Mouse (Mus musculus): ENCODE results near the gene Dpyd.

Gene Dpyd

DNA sequence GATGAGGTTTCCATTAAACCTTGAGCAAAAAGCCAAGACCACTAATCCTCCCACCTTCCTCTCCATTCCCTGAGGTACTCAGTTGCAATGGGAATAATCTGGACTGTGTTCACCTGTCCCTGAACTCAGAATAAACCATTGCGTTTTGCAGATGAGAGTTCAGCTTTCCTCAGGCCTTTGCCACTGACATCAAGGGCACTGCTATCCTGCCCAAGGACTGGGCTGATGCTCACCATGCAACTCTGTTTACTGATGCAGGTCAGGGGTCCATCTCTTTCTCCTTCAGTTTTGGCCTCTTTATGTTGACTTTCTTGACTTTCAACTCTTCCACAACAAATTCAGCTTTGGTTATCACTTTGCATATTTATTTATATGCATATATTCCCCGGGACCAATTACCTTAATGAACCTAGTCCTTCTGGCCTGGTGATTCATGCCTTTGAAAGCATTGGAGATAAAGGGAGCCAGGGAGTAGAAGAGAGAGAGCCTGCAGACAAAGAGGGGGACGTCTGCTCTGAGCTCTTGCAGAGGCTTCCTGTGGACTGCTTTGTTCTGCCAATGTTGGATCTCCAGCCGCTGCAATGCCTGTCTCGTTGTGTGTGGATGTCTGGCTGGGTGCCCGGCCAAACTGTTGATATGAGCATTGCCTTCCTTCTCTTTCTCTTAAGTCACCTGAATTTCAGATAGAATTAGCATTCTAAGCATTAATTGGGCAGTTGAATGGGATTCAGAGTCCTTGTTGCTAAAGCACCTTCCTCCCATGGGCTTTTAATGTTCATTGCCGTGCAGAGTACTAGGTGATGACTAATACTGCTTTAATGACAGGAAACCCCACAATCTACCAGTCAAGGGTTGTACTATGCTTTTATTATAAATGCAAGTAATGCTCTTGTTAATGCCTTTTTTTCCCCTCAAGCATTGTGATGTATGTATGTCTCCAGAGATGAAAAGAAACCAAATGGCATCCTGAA lies 771.7 kb downstream of the Dpyd start:
- intact Hi-C loops (cut with DNase I): no loop called here

DNA sequence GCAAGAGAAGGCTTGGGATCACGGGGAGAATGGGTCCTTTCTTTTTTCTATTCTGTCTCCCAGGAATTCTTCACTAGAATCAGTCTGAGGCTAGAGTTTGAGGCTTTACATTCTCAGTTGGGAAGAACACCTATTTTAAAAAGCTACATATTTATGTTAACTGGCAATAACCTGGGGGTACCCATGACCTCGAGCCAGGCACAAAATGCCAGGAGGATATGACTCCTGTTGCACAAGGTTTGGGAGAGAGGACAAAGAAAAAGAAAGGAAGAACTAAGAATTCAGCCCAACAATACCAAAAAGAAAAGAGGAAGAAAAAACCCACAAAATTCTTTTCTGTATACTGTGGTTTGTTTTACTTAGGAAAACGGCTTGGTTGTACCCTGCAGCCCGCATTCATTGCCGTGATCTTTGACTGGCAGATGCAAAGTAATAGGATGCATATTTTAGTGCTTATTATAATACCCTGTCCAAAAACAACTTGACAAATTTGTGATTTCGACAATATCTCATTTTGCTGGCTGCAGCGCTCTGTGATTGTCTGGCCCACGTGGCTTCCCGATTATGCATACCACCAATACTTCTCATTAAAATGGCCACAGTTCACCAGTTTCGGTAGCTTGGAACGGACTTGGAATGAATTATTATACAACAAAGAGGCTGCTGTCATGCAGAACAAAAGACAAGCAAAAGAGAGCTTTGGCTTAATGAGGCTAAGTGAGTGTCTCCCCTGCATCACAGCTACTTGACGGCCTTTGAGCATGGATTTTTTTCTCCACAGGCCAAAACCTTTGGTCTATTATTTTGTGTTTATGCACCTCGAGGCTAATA lies 799.8 kb downstream of the Dpyd start:
- intact Hi-C loops (cut with DNase I): no loop called here

DNA sequence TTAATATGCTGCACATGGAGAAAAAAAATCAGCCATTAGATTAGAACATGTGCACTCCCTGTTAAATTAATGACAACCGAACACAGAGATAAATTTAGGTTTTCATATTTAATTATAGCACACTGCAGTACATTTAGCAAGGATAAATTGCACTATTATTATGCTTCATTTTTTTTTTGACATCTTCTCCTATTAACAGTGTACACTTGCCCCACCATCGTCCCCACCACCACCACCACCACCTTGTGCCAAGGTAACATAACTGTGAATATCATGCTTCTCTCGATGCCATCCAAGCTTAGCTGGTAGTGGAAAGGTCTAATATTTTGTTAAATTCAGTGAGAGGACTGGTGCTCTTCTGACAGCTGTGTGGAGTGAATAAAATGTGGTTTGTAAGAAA lies 800.5 kb downstream of the Dpyd start:
- intact Hi-C loops (cut with DNase I): no loop called here

DNA sequence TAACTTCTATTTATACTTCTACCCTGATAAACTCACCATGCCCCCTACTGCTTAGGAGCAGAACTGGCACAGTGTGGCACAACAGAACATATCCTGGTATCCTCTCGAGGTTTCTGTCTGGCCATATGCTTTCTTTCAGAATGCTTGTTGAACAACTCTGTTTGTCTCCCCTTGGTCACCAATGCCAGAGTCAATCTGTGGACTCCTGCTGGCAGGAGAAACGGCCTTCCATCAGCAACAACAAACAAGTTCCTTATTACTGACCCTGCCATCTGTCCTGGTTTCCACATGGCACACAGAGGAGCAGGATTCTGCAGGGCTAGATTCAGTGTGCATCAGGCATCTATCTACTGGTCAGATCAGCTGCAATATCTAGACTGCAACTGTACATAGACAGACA lies 807.0 kb downstream of the Dpyd start:
- intact Hi-C loops (cut with DNase I): no loop called here

DNA sequence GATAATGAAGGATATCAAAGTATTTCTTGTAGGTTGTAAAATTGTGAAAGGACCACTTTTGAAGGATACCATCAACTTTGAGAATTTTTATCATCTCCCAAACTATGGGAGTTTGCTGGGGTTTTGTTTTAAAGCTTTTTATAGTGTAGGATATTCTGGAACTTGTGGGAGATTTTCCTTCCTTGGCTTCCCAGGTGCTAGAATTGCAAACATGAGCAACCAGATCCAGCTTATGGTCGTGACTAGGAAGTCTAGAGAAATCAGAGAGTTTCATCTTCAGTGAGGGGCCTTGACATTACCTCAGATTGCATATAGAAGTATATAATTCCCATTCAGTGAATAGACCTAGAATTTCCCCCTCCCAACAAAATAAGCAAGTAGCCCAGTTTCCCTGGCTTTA lies 819.2 kb downstream of the Dpyd start:
- intact Hi-C loops (cut with DNase I): no loop called here

DNA sequence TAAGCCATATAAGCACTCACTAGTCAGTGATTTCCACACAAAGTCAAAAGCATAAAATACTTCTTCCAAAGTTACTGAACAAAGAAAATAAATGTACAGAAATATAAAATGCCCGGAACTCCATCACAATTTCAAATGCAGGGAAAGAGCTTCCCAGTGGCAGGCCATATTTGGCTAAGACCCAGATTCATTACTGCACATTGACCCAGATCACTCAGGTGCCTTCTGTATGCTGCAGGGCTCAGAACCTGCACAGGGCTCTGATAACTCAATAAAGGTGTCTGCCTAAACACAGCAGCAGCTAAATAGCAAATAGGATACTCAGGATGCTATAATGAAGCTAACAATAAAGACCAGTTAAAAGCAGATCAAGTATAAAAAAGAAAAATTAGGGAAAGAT lies 820.5 kb downstream of the Dpyd start:
- intact Hi-C loops (cut with DNase I): no loop called here

DNA sequence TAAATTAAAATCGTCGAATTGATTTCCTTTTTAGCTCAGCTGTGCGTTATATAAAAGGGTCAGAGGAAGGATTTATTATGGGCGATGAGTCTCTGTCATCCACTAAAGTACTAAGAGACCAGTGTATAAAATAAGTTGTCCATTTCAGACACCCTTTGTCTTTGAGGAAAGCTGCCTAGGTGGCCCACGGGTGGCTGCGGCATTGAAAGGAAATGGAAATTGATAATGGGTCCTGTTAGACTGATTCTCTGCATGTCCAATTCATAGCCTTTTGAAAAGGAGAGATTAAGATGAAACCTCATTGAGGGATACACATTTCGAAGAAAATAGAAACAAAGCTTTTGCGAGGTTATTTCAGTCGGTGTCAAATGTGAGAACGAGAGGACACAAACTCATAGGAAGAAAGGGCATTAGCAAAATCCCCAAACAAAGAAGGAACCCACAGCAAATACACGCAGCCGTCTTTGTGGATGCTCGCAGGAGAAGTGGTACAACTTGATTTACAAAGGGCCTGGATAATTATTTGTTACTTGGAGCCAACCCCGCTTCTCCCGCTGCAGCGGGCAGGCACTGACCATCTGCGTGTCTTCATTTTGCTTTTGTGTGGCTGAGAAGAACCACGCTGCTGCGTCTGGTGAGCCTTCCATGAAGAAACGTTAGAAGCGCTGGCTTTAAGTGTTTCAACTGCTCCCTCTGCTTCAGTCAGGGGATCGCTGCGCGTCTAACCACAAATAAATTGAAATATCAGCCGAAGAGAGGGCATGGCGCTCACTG lies 825.6 kb downstream of the Dpyd start:
- intact Hi-C loops (cut with DNase I): no loop called here

DNA sequence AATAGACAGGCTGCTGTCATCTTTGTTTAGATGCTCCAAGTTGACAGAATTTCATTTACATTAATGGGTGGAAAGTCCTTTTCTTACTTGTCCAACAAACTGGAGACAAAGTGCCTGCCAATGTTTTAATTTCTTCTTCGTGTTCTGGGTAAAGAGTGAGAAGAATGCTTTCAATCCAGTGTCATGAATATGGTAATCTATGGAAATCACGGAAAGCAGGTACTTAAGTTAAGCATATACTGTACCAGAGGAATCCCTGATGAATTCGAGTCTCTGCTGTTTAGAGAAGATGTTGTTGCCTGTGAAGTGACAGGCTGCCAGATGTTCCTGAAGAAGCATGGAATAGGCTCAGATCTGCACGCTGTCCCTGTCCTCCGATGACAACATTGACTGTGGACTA lies 835.3 kb downstream of the Dpyd start:
- intact Hi-C loops (cut with DNase I): no loop called here

DNA sequence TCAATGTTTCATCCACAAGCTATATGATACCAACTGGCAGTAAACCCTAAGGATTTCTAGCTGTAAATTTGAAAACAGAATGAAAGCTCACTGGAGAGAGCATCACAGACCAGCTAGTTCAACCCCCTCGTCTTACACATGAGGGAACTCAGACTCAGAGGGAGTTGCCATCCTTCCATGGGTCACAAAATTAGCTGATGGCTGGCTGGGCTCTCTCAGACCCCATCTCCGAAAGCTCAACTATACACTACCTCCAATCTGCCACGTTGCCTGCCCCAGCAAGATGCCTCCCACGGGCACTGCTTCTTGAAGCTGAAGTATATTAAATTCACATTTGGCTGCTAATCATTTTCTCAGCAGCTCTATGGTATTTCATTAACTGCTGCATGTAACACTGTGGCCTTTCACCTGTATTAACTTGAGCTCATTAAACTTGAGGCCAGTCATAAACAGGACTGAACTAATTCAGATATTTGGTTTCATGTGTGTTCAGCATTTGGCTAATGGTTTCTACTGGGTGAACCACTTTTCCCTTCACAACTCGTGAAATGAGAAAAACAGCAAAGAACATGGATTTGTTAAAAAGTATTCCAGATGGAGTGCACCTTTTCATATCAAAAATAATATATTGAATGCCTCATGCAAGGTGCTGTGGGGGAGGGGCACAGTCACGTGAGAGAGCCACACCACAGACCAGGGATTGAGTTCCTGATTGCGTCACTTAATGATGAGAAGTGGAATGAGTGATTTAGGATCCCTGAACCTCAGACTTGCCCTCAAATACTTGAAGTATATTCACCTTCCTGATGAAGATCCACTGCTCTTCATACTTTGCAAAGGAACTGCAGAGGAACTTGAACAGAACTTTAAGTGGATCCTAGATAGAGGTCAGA lies 841.2 kb downstream of the Dpyd start:
- intact Hi-C loops (cut with DNase I): no loop called here

DNA sequence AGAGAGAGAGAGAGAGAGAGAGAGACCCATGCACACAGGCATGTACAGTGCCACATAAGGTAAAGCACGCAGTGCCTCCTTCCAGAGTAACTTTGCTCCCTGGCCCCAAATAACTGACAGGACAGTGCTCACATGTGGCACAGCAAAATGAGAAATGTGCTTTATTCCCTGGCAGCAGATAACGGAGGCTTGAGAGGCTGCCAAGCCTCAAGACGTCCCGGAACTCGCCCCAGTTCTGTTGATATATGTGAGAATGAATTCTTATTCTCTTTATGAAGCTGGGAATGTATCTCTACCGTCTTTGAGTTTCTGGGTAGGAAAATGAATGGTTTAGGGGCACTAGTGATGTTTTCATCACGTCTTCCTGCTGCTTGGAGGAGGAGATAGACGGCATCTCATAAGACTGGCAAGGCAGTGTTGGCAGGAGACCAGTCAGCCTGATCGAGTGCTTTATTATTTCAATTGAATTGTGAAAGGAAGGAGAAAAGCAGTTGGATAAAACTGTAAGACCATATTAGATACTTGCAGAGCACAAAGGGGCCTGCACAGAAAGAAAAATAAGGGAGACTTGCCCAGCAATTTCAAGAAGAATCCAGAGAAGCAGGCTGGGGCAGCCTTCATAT lies 857.3 kb downstream of the Dpyd start:
- intact Hi-C loops (cut with DNase I): no loop called here

DNA sequence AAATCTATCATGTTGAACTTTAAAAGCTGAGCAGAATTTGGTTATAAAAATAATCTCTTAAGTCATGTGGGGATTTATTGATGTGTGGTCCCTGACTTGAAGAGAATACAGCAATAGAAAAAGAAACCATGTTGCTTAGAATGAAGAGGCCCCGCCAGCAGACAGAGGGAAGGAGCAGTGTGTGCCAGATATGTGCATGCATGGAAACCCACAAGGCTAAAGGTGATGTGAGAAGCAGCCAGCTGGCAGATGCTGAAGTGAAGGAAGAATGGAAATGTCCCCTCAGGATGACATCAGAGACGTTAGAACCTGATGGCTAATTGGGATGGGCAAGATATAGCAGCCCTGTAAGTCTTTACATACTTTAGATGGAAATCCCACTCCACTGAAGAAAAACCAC lies 857.8 kb downstream of the Dpyd start:
- intact Hi-C loops (cut with DNase I): no loop called here

DNA sequence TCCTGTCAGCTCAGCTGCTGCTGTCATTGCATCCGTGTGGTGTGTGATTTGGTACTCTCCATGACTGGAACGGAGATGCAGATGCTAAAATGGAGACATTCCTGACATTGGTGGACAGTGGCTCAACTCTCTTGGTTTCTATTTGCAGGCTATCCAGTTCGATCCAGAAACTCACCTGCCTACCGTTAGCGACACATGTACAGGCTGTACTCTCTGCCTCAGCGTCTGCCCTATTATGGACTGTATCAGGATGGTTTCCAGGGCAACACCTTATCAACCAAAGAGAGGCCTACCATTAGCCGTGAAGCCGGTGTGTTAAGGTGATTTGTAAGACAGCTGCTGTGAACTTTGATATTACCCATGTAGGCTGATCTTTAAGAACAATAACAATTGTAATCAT lies 869.4 kb downstream of the Dpyd start:
- intact Hi-C loops (cut with DNase I): no loop called here

DNA sequence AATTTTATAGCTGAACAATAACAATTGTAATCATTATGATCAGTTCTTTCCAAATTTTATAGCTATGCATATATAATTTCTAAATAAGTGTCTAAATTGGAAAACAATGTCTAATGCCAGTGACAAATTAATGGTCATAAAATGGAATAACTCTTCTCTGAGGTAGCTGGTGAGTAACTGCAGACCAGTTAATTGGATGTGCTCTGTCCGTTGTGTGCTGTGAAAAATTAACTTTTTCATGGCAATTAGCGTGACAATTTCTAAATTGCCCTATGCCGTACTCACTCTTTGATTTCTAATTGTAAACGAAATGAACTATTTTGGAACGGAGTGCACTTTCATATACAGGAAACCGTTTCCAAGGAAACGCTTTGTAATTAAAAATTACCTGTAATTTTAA lies 869.8 kb downstream of the Dpyd start:
- intact Hi-C loops (cut with DNase I): no loop called here

DNA sequence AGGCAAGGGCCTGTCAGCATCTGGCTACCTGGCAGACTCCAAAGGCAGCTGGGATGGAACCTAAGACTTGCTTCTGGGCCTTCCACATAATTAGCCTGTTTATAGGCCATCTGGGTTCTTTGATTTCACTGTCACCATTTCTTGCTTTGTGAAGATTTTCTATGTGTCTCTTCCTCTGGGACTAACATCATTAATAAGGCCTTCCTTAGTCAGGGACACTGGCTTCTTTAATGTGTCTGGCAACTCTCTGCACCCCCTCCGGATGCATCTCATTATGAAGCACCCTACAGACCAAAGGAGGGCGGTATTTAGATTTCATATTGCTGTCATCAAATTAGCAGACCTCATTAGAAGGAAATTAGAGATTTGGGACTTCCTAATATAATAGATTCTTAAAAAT lies 885.6 kb downstream of the Dpyd start:
- intact Hi-C loops (cut with DNase I): no loop called here

DNA sequence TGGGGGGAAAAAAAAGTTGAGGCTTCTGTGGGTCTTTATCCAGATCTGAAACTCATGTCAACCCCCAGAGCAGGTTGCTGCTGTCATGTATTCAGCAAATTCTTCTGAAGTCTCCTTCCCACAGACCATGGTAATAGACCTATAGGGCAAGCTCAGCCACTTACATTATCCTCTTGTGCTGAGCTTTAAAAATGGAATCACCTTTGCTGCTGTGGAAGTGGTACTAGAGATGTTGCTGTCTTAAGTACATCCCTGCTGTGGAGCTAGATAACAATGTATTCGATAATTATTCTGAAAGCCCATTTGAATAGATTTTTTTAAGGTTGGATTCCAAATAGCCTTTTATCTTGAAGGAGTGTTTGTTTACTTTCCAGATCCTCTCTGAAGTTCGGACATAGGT lies 902.1 kb downstream of the Dpyd start:
- intact Hi-C loops (cut with DNase I): no loop called here

DNA sequence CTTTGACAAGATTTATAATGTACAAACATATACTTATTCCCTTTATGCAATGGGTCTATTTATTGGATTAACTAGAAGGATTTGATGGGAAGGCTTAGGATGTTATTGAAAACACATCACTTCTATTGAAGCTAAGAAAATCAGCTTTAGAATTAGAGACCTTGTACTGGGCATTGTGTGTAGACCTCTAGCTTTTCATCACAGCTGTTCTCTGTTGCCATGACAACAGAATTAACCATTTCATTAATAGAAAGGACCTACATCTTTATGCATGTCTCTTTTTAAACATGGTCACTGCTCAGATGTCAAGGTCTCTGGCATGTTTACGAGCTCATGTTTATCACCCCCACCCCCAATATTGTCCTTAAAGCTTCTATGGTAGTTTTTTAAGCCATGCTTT lies 902.5 kb downstream of the Dpyd start:
- intact Hi-C loops (cut with DNase I): no loop called here

DNA sequence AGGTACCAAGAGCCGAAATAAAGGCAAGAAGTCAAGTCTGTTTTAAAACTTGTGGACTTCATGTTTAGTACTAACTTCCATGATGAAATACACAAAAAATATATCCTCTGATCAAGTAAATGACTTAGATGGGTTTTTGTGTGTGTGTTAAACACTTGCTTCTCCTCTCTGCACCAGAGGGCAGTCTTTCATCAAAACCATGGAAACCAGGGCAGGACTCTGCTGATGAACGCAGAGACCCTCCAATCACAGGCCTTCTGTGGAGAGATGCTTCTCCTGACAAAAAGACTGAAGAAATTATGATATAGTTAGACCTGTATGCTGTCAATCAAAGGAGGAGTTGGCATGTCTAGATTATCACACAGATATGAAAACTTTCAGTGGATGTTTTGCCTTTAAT lies 905.8 kb downstream of the Dpyd start:
- intact Hi-C loops (cut with DNase I): no loop called here

Measured in adrenal gland (tissue).